Mouse (Mus musculus): ENCODE data around the gene Ccl11. TPM values are rescaled to one million over a fixed set of nuclear protein-coding genes. Genes with fewer than 3 reads are reported as not detected.
A peak's percentile ranks its signal among the peaks of the same experiment; 100 is the strongest.

Gene Ccl11
- polyA plus RNA-seq, 1 experiment from 2014 or later, result 109 TPM

DNA sequence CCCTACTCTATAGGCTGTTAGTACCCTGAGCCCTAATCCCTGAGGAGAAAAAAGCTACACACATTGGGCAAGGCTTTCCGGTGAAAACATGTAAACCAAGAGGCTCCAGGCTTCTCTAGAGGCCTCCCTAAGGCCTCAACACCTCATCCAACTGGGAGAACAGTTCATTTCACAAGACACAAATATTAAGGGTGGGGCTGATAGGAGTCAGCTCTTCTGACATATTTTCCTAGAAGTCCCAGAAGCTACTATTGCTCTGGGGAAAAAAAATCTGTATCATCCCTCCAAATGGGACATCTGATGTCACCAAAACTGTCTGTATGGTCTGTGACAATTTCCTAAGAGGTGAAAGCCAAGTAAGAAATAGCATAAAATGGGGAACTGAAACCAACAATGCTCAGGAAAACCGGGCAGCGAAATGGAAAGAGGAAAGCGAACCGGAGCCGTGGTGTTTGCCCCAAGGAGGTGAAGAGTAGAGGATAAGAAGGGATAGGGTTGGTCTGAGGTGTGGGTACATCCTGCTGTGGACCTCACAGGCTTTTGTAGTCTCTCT lies 35.0 kb upstream of the Ccl11 start:
- Histone ChIP-seq H3K9ac (ENCODE audit: low read depth, low read length) (no peak overlapping the region), H3K4me1 (ENCODE audit: control insufficient read depth, insufficient read depth, low read length) (0 out of 2 replicates have a peak, but pooled peaks cover 4% of the 10 kb centered on the region), H3K4me2 (ENCODE audit: low read depth, low read length) (no peak overlapping the region), H3K9me3 (ENCODE audit: control insufficient read depth, low read length) (no peaks in the 10 kb centered on the region), H3K27ac (ENCODE audit: low read length) (no peak overlapping the region), H3K27me3 (replicated peaks; ENCODE audit: control insufficient read depth, insufficient read depth, low read length) (no peaks in the 10 kb centered on the region), H3K4me3 (ENCODE audit: low read length) (no peak overlapping the region), H3K36me3 (ENCODE audit: control insufficient read depth, insufficient read depth, low read length) (no peaks in the 10 kb centered on the region)
- 88% methylated on average over 6 of the region's 6 CpGs for WGBS
- ATAC-seq, result no peak

GRCm38 (mm10) chr11:82023769-82024168 lies 33.9 kb upstream of the Ccl11 start:
- Histone ChIP-seq H3K36me3 (ENCODE audit: control insufficient read depth, insufficient read depth, low read length) (no peaks in the 10 kb centered on the region), H3K4me2 (ENCODE audit: low read depth, low read length) (no peak overlapping the region), H3K9me3 (ENCODE audit: control insufficient read depth, low read length) (no peaks in the 10 kb centered on the region), H3K27me3 (replicated peaks; ENCODE audit: control insufficient read depth, insufficient read depth, low read length) (no peaks in the 10 kb centered on the region), H3K9ac (ENCODE audit: low read depth, low read length) (no peak overlapping the region), H3K27ac (ENCODE audit: low read length) (no peak overlapping the region), H3K4me1 (ENCODE audit: control insufficient read depth, insufficient read depth, low read length) (0 out of 2 replicates have a peak, but pooled peaks cover 4% of the 10 kb centered on the region), H3K4me3 (ENCODE audit: low read length) (no peak overlapping the region)
- 72% methylated on average over 4 of the region's 4 CpGs for WGBS
- no peak for ATAC-seq

GRCm38 (mm10) chr11:82030171-82030570 lies 27.5 kb upstream of the Ccl11 start:
- ATAC-seq, result no peak
- 81% methylated on average over 2 of the region's 2 CpGs for WGBS

DNA sequence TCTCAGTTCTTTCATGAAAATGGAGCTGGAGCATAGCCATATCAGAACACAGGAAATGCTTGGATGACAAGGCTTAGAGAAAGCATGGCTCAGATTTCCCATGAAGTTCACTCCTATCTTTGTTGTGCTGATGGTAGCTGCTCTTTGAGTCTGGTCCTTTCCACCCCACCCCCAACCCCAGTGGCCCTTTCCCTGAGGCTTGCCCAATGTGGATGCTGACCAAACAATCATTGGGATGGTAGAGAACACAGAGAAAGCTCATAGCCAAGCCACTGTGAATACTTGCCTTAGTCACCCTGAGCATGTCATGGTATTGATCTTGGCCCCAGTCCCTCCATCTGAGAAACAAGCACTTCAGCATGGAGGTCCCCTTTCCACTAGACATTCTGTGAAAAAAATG lies 25.5 kb upstream of the Ccl11 start:
- Histone ChIP-seq H3K9ac (ENCODE audit: low read depth, low read length) (no peak overlapping the region), H3K4me2 (ENCODE audit: low read depth, low read length) (no peak overlapping the region), H3K4me3 (ENCODE audit: low read length) (no peak overlapping the region), H3K27ac (ENCODE audit: low read length) (peak overlapping the region; percentile 82), H3K27me3 (replicated peaks; ENCODE audit: control insufficient read depth, insufficient read depth, low read length) (no peaks in the 10 kb centered on the region), H3K36me3 (ENCODE audit: control insufficient read depth, insufficient read depth, low read length) (no peaks in the 10 kb centered on the region), H3K9me3 (ENCODE audit: control insufficient read depth, low read length) (no peaks in the 10 kb centered on the region), H3K4me1 (ENCODE audit: control insufficient read depth, insufficient read depth, low read length) (peaks cover 21% of the 10 kb centered on the region)
- no peak for ATAC-seq

More at GRCm38 (mm10) chr11:82030171-82030570, 27.5 kb upstream of the Ccl11 start:
- H3K9me3 ChIP-seq (ENCODE audit: control insufficient read depth, low read length), result no peaks in the 10 kb centered on the region
- H3K4me2 ChIP-seq (ENCODE audit: low read depth, low read length), result no peak overlapping the region
- peaks cover 17% of the 10 kb centered on the region for H3K4me1 ChIP-seq (ENCODE audit: control insufficient read depth, insufficient read depth, low read length)
- no peak overlapping the region for H3K4me3 ChIP-seq (ENCODE audit: low read length)
- H3K27ac ChIP-seq (ENCODE audit: low read length), result no peak overlapping the region
- no peak overlapping the region for H3K9ac ChIP-seq (ENCODE audit: low read depth, low read length)
- H3K27me3 ChIP-seq (replicated peaks; ENCODE audit: control insufficient read depth, insufficient read depth, low read length), result no peaks in the 10 kb centered on the region
- H3K36me3 ChIP-seq (ENCODE audit: control insufficient read depth, insufficient read depth, low read length), result no peaks in the 10 kb centered on the region

DNA sequence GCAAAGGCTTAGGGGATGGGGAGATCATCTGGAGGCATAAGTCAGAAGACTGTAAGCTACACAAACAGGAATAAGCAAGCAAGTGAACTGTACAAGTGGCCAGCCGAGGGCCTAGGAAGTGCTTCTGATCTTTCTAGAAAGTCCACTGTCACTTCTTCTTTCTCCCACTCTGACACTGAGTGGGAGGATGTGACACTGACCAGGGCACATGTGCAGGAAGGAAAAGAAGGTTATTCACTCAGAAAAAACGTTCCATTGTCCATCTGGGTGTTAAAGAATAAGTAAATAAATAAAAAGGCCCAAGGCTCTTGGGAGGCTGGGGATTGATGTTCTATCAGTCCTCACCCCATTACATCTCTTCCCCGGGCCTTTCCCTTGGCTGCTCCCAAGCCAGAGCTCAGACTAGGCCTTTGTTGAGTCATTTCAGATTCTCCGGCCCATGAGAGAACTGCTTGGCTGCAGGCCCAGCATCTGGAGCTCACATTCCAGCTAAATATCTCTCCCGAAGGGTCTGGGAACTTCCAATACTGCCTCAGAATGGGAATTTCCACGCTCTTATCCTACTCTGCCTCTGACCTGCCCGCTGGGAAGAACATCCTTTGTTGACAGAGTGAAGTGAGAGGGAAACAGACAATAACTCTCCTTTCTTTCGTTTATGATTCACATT lies 24.8 kb upstream of the Ccl11 start:
- H3K27me3 ChIP-seq (replicated peaks; ENCODE audit: control insufficient read depth, insufficient read depth, low read length), result no peaks in the 10 kb centered on the region
- ATAC-seq, result peak; percentile 84
- 25% methylated on average over 8 of the region's 8 CpGs for WGBS

DNA sequence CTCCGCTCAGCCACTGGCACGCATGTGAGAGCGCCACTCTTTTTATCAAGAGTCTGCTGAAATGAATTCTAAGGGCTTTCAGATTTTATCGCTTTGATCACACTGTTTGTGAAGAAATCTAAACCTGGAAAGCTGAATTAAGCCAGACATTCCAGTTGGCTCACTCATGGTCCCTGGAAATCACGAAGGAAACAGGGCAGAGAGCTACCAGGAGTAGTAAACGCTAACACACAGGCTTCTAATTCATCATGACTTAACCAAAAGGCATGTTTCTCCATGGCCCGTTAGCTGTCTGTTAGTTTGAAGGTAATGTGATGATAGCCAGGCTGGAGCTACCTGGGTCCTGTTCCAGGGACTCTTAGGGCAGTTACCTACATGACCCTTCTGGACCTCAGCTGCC lies 23.2 kb upstream of the Ccl11 start:
- no peak overlapping the region for H3K27ac ChIP-seq (ENCODE audit: low read length)
- 79% methylated on average over 7 of the region's 7 CpGs for WGBS

More for the DNA sequence above, 24.8 kb upstream of the Ccl11 start:
- H3K4me3 ChIP-seq (ENCODE audit: low read length), result no peak overlapping the region
- H3K36me3 ChIP-seq (ENCODE audit: control insufficient read depth, insufficient read depth, low read length), result no peaks in the 10 kb centered on the region
- peak overlapping the region; percentile 82 for H3K27ac ChIP-seq (ENCODE audit: low read length)
- H3K4me2 ChIP-seq (ENCODE audit: low read depth, low read length), result no peak overlapping the region
- peaks cover 21% of the 10 kb centered on the region for H3K4me1 ChIP-seq (ENCODE audit: control insufficient read depth, insufficient read depth, low read length)
- H3K9me3 ChIP-seq (ENCODE audit: control insufficient read depth, low read length), result no peaks in the 10 kb centered on the region
- no peak overlapping the region for H3K9ac ChIP-seq (ENCODE audit: low read depth, low read length)

GRCm38 (mm10) chr11:82035356-82035755 lies 22.3 kb upstream of the Ccl11 start, which contains the start of gene Ccl2:
Ccl2 (plus strand) TSS chr11:82035571.
- no peaks in the 10 kb centered on the region for H3K9me3 ChIP-seq (ENCODE audit: control insufficient read depth, low read length)
- no peak within 1 kb of the TSS for H3K4me3 ChIP-seq (ENCODE audit: low read length)
- H3K27ac ChIP-seq (ENCODE audit: low read length), result peak within 1 kb of the TSS; percentile 48; the same call in 1 of the 2 replicates
- H3K9ac ChIP-seq (ENCODE audit: low read depth, low read length), result no peak within 1 kb of the TSS
- H3K36me3 ChIP-seq (ENCODE audit: control insufficient read depth, insufficient read depth, low read length), result no peaks in the 10 kb centered on the region
- H3K4me2 ChIP-seq (ENCODE audit: low read depth, low read length), result no peak within 1 kb of the TSS
- H3K27me3 ChIP-seq (replicated peaks; ENCODE audit: control insufficient read depth, insufficient read depth, low read length), result no peaks in the 10 kb centered on the region
- WGBS, result 29% methylated on average over 5 of the region's 5 CpGs
- peaks cover 21% of the 10 kb centered on the region for H3K4me1 ChIP-seq (ENCODE audit: control insufficient read depth, insufficient read depth, low read length)
- peak; percentile 50; the same call in 1 of the 2 replicates for ATAC-seq

More for the DNA sequence above, 23.2 kb upstream of the Ccl11 start:
- Histone ChIP-seq H3K4me1 (ENCODE audit: control insufficient read depth, insufficient read depth, low read length) (peaks cover 21% of the 10 kb centered on the region), H3K9me3 (ENCODE audit: control insufficient read depth, low read length) (no peaks in the 10 kb centered on the region), H3K36me3 (ENCODE audit: control insufficient read depth, insufficient read depth, low read length) (no peaks in the 10 kb centered on the region), H3K4me2 (ENCODE audit: low read depth, low read length) (no peak overlapping the region), H3K4me3 (ENCODE audit: low read length) (no peak overlapping the region), H3K27me3 (replicated peaks; ENCODE audit: control insufficient read depth, insufficient read depth, low read length) (no peaks in the 10 kb centered on the region), H3K9ac (ENCODE audit: low read depth, low read length) (no peak overlapping the region)
- no peak for ATAC-seq

- H3K36me3 ChIP-seq (ENCODE audit: control insufficient read depth, insufficient read depth, low read length), result no peaks in the 10 kb centered on the region
- no peak overlapping the region for H3K9ac ChIP-seq (ENCODE audit: low read depth, low read length)
- WGBS, result 87% methylated on average over 2 of the region's 2 CpGs
- peaks cover 21% of the 10 kb centered on the region for H3K4me1 ChIP-seq (ENCODE audit: control insufficient read depth, insufficient read depth, low read length)
- no peaks in the 10 kb centered on the region for H3K27me3 ChIP-seq (replicated peaks; ENCODE audit: control insufficient read depth, insufficient read depth, low read length)
- H3K4me2 ChIP-seq (ENCODE audit: low read depth, low read length), result no peak overlapping the region
- no peaks in the 10 kb centered on the region for H3K9me3 ChIP-seq (ENCODE audit: control insufficient read depth, low read length)
- H3K4me3 ChIP-seq (ENCODE audit: low read length), result no peak overlapping the region
- no peak overlapping the region for H3K27ac ChIP-seq (ENCODE audit: low read length)
- no peak for ATAC-seq
Observed at GRCm38 (mm10) chr11:82035857-82036256, 21.8 kb upstream of the Ccl11 start.

- Histone ChIP-seq H3K4me2 (ENCODE audit: low read depth, low read length) (no peak within 1 kb of the TSS), H3K27me3 (replicated peaks; ENCODE audit: control insufficient read depth, insufficient read depth, low read length) (no peaks in the 10 kb centered on the region), H3K36me3 (ENCODE audit: control insufficient read depth, insufficient read depth, low read length) (no peaks in the 10 kb centered on the region), H3K9ac (ENCODE audit: low read depth, low read length) (no peak within 1 kb of the TSS), H3K4me1 (ENCODE audit: control insufficient read depth, insufficient read depth, low read length) (peaks cover 6% of the 10 kb centered on the region), H3K4me3 (ENCODE audit: low read length) (no peak within 1 kb of the TSS), H3K27ac (ENCODE audit: low read length) (no peak within 1 kb of the TSS), H3K9me3 (ENCODE audit: control insufficient read depth, low read length) (no peaks in the 10 kb centered on the region)
- no peak for ATAC-seq
- WGBS, result 18% methylated on average over 2 of the region's 2 CpGs
Observed at GRCm38 (mm10) chr11:82038535-82038934, 19.1 kb upstream of the Ccl11 start, which contains the start of gene Gm17268. Gm17268 (minus strand) TSS chr11:82038562.

Data from intestine, embryonic 16.5 days (tissue).